ENCODE assay signal across 24 mouse cellular contexts in the genomic region with DNA sequence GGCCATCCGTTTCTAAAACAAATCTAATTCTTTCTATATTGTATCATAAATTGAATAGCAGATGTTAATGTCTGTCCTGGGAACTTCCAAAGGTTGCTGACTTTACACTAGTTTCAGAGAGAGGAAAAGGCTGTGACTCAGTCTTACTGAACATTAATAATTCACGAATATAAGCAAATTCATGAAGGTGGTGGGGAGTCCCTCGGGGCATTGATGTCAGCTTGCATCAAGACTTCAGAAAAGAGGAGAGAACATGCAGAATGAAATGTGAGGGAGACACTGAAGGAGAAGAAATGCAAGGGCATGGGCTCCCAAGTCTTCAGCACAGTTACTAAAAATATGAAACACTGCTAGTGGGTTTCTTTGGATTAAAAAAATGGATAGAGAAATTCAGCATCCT.
"Had no signal": no experiment of that assay in that cellular context is flagged by ENCODE, and none has a peak within 500 bp of the region (broad histone marks: within the 10 kb centered on the region; RNA-seq: fewer than 3 reads in every experiment).

No protein-coding gene starts in this region.

- H3K27ac ChIP-seq: heart, embryonic 10.5 days; hindbrain, embryonic 10.5 days; hindbrain, embryonic 12.5 days; hindbrain, embryonic 14.5 days; intestine, embryonic 15.5 days; limb, embryonic 10.5 days; limb, embryonic 12.5 days; liver, embryonic 13.5 days had no signal

- H3K4me1 ChIP-seq: heart, embryonic 10.5 days; heart, embryonic 12.5 days; hindbrain, embryonic 12.5 days; intestine, embryonic 15.5 days; limb, embryonic 10.5 days; liver, embryonic 13.5 days had no signal

- H3K36me3 ChIP-seq: heart, embryonic 10.5 days; heart, embryonic 12.5 days; hindbrain, embryonic 10.5 days; hindbrain, embryonic 12.5 days; intestine, embryonic 15.5 days; limb, embryonic 10.5 days; limb, embryonic 12.5 days; liver, embryonic 13.5 days had no signal

- H3K9ac ChIP-seq: heart, embryonic 12.5 days; hindbrain, embryonic 12.5 days; hindbrain, embryonic 14.5 days; intestine, embryonic 15.5 days; limb, embryonic 12.5 days; liver, embryonic 13.5 days had no signal

- DNase-seq: gastrocnemius, postnatal 14 days; heart, adult 18-20 months; heart, postnatal 10 days; heart, postnatal 4 days; kidney, adult 18-20 months; kidney, adult 8-10 months; kidney, postnatal 10 days; kidney, postnatal 25 days; kidney, postnatal 4 days; layer of hippocampus, adult 9-11 months; liver; liver, embryonic 13.5 days had no signal

- H3K9me3 ChIP-seq: heart, embryonic 10.5 days; heart, embryonic 12.5 days; hindbrain, embryonic 10.5 days; hindbrain, embryonic 12.5 days; intestine, embryonic 15.5 days; limb, embryonic 10.5 days; limb, embryonic 12.5 days; liver, embryonic 13.5 days had no signal

- H3K4me2 ChIP-seq: heart, embryonic 12.5 days; hindbrain, embryonic 12.5 days; hindbrain, embryonic 14.5 days; intestine, embryonic 15.5 days; limb, embryonic 12.5 days; liver, embryonic 11.5 days; liver, embryonic 13.5 days had no signal

- H3K27me3 ChIP-seq: heart, embryonic 12.5 days; hindbrain, embryonic 12.5 days; intestine, embryonic 15.5 days; limb, embryonic 12.5 days; liver, embryonic 13.5 days had no signal

- ATAC-seq: hindbrain, embryonic 16.5 days; inflammation-experienced regulatory T-cells, adult 6 months; intestine, embryonic 15.5 days; intestine, postnatal 0 days had no signal

- H3K4me3 ChIP-seq: heart, embryonic 10.5 days; heart, embryonic 12.5 days; hindbrain, embryonic 10.5 days; hindbrain, embryonic 12.5 days; intestine, embryonic 15.5 days; limb, embryonic 10.5 days; limb, embryonic 12.5 days; liver, embryonic 13.5 days had no signal
